In the genomic region with DNA sequence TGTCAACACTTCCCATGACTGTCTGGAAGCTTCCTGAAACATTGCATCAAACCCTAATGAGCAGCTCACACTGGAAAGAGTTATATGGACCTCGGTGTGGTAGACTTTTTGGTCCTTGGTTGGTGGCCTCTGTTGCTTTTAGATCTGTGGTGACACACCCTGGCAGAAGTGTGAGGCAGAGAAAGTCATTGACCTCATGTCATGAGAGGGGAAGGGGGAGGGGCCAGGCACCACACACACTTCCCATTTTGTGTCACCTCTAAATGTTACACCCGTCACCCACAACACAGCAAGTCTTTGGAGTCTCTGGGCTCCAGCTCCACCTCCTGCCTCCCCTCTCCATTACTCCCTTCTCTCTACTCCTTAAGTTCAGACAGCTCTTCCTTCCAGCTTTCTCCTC, we compare ENCODE assay signal across 18 mouse cellular contexts. TPM values are rescaled to one million over a fixed set of nuclear protein-coding genes. Genes with fewer than 3 reads are reported as not detected.
DNase-seq lines count a peak whose midpoint lies in the region; ATAC-seq and TF ChIP-seq lines count a peak whose summit lies in the region.
"Had no signal": no experiment of that assay in that cellular context is flagged by ENCODE, and none has a peak within 500 bp of the region (broad histone marks: within the 10 kb centered on the region; RNA-seq: fewer than 3 reads in every experiment).

No protein-coding gene starts in this region.

- H3K4me2 ChIP-seq in liver, embryonic 12.5 days = no peak overlapping the region
- H3K4me2 ChIP-seq: lung, embryonic 14.5 days; midbrain, embryonic 12.5 days had no signal

- H3K9ac ChIP-seq in liver, embryonic 12.5 days = no peak overlapping the region
- no peak overlapping the region for H3K9ac ChIP-seq in MEL (ENCODE audit: control insufficient read depth, low read depth, low read length, poor library complexity, severe bottlenecking)
- H3K9ac ChIP-seq: forebrain, postnatal 0 days; lung, embryonic 14.5 days; midbrain, embryonic 12.5 days had no signal

- WGBS in liver, embryonic 12.5 days (ENCODE audit: insufficient replicate concordance) = 15% methylated on average over 2 of the region's 2 CpGs
- 60% methylated on average over 2 of the region's 2 CpGs for WGBS in limb, embryonic 10.5 days

- no peak overlapping the region for H3K27ac ChIP-seq in liver, embryonic 12.5 days
- no peak overlapping the region for H3K27ac ChIP-seq in MEL (ENCODE audit: control insufficient read depth, low read depth, low read length)
- 0 out of 2 replicates have a peak overlapping the region, but pooled peaks have one; percentile 47 for H3K27ac ChIP-seq in limb, embryonic 10.5 days
- H3K27ac ChIP-seq: heart, embryonic 10.5 days; midbrain, embryonic 12.5 days had no signal

- no peak overlapping the region for H3K4me3 ChIP-seq in liver, embryonic 12.5 days
- H3K4me3 ChIP-seq in MEL (ENCODE audit: control insufficient read depth in 1 of 2, insufficient read depth in 1 of 2, low read depth in 2 of 2, low read length in 2 of 2) = no peak overlapping the region
- H3K4me3 ChIP-seq in limb, embryonic 10.5 days = no peak overlapping the region
- H3K4me3 ChIP-seq: erythroblast, embryonic 14.5 days; heart, embryonic 10.5 days; midbrain, embryonic 12.5 days had no signal

- H3K36me3 ChIP-seq in liver, embryonic 12.5 days = no peaks in the 10 kb centered on the region
- H3K36me3 ChIP-seq in MEL (ENCODE audit: control insufficient read depth in 1 of 2, insufficient read depth in 2 of 2, low read length in 2 of 2) = peaks cover 0 to 3% of the 10 kb centered on the region in 2 experiments; a peak in 1 of 4 replicates
- H3K36me3 ChIP-seq in limb, embryonic 10.5 days = no peaks in the 10 kb centered on the region
- H3K36me3 ChIP-seq: heart, embryonic 10.5 days; midbrain, embryonic 12.5 days had no signal

- no peak for TF ChIP-seq POLR2A in MEL (IDR thresholded peaks at IDR 0.05; ENCODE audit: control insufficient read depth in 1 of 2, insufficient read depth in 1 of 2, low read depth in 1 of 2, low read length in 2 of 2, poor library complexity in 1 of 2)

- ATAC-seq in liver, embryonic 12.5 days = no peak
- ATAC-seq in neutrophil, adult 5-6 weeks (ENCODE audit: extremely low read depth, insufficient number of reproducible peaks, low FRiP score, poor library complexity, severe bottlenecking) = peak; percentile 79
- ATAC-seq: CD4-positive, CD25-positive, alpha-beta regulatory T cell, adult 4 months; forebrain, postnatal 0 days; inflammation-experienced regulatory T-cells, adult 6 months had no signal

- no peaks in the 10 kb centered on the region for H3K79me2 ChIP-seq in MEL (ENCODE audit: control insufficient read depth, insufficient read depth, low read length, poor library complexity)

- H3K4me1 ChIP-seq in liver, embryonic 12.5 days = no peaks in the 10 kb centered on the region
- peaks cover 0 to 7% of the 10 kb centered on the region in 2 experiments; a peak in 2 of 4 replicates for H3K4me1 ChIP-seq in MEL (ENCODE audit: control insufficient read depth in 1 of 2, insufficient read depth in 2 of 2, low read length in 2 of 2)
- peaks cover 27% of the 10 kb centered on the region for H3K4me1 ChIP-seq in limb, embryonic 10.5 days

- no peaks in the 10 kb centered on the region for H3K9me3 ChIP-seq in liver, embryonic 12.5 days (replicated peaks)
- H3K9me3 ChIP-seq in MEL (replicated peaks; ENCODE audit: insufficient read depth, low read length) = no peaks in the 10 kb centered on the region
- H3K9me3 ChIP-seq in limb, embryonic 10.5 days (replicated peaks) = no peaks in the 10 kb centered on the region
- H3K9me3 ChIP-seq: heart, embryonic 10.5 days; midbrain, embryonic 12.5 days had no signal

- peaks cover 20% of the 10 kb centered on the region; the same call in 1 of the 2 replicates for H3K27me3 ChIP-seq in liver, embryonic 12.5 days (replicated peaks)
- H3K27me3 ChIP-seq in MEL (ENCODE audit: control insufficient read depth in 1 of 2, insufficient read depth in 2 of 2, low read length in 2 of 2) = peaks cover 0 to 1% of the 10 kb centered on the region in 2 experiments; a peak in 1 of 4 replicates
- H3K27me3 ChIP-seq in limb, embryonic 10.5 days (ENCODE audit: low read depth, poor library complexity, severe bottlenecking) = peaks cover 11% of the 10 kb centered on the region; the same call in 1 of the 2 replicates

- no peak for TF ChIP-seq EP300 in MEL (IDR thresholded peaks at IDR 0.05; ENCODE audit: low read depth in 1 of 2, low read length in 2 of 2)

- TF ChIP-seq RAD21 in MEL (IDR thresholded peaks at IDR 0.05; ENCODE audit: low read depth, low read length) = no peak

- no peak for TF ChIP-seq CTCF in MEL (IDR thresholded peaks at IDR 0.05 in 2 of 3, conservative IDR thresholded peaks at IDR 0.05 in 1 of 3; ENCODE audit: control insufficient read depth in 1 of 3, insufficient read depth in 1 of 3, low read depth in 2 of 3, low read length in 3 of 3, poor library complexity in 1 of 3, severe bottlenecking in 1 of 3)

- peak; percentile 25 for DNase-seq in liver
- DNase-seq in MEL (ENCODE audit: low read depth, low spot score) = peak; percentile 54
- DNase-seq in limb, embryonic 10.5 days (ENCODE audit: low spot score) = no peak
- no peak for DNase-seq in frontal cortex, postnatal 14 days (ENCODE audit: low spot score in 2 of 2)
- no peak for DNase-seq in Muller cell, postnatal 12 days (ENCODE audit: inconsistent ontology term)
- DNase-seq: cerebellum, postnatal 14 days; forebrain, postnatal 0 days; gastrocnemius, postnatal 10 days; kidney, adult 9 months; layer of hippocampus, postnatal 36 days; lung, embryonic 14.5 days had no signal

TF ChIP-seq in MEL, 35 proteins besides CTCF, POLR2A, EP300 and RAD21:
- TF ChIP-seq TAL1 (IDR thresholded peaks at IDR 0.05; ENCODE audit: low read length) (no peak), MXI1 (IDR thresholded peaks at IDR 0.05; ENCODE audit: low read depth, low read length) (0 out of 2 replicates have a peak, but pooled peaks have one; percentile 21), MAX (IDR thresholded peaks at IDR 0.05; ENCODE audit: low read length) (0 out of 2 replicates have a peak, but pooled peaks have one; percentile 24)

RNA-seq across cellular contexts. Expression of gene Nnat, which starts 59.5 kb away (rescaled TPM):
- polyA plus RNA-seq in liver, embryonic 12.5 days (2016; fragmentation: Nextera tagmentation; extraction: Ambion mirVana) = 79.0 and 80.8 TPM in 2 replicates
- total RNA-seq in MEL (2012; rRNA removed) = 0.49 and 0.92 TPM in 2 replicates
- polyA plus RNA-seq in MEL (2012; ENCODE audit: insufficient read depth in 1 of 2, insufficient read length in 2 of 2, low read depth in 1 of 2, low replicate concordance in 2 of 2, missing spikeins in 1 of 2) = 1 to 10 TPM in 1 of 2 experiments, not detected in 1; 1.5 TPM
- polyA plus RNA-seq in limb, embryonic 10.5 days (2016; fragmentation: Nextera tagmentation; extraction: Ambion mirVana) = 2,112 and 2,427 TPM in 2 replicates
- not detected in 2 replicates for total RNA-seq in neutrophil, adult 5-6 weeks (2017)

Comparison
In these comparisons a context has a peak if more than half of its experiments do, and no peak if none do; other contexts are left out.
1. DNase-seq: peak in liver (single experiment) and MEL (single experiment); none in limb, embryonic 10.5 days (single experiment), frontal cortex, postnatal 14 days (0 of 2) and Muller cell, postnatal 12 days (single experiment).
2. RNA of gene Nnat, which starts 59.5 kb away (polyA plus RNA-seq): 2,112 to 2,427 TPM in limb, embryonic 10.5 days and 79.0 to 80.8 TPM in liver, embryonic 12.5 days; 1.5 TPM in MEL; every median in the first group is over 10 times any median in the second.